Mouse (Mus musculus) CH12.LX (cell line): ENCODE measurements around the gene Rcan1. TPM values are rescaled to one million over a fixed set of nuclear protein-coding genes. Genes with fewer than 3 reads are reported as not detected.
A peak's percentile ranks its signal among the peaks of the same experiment; 100 is the strongest.

Experiments used
- DNase-seq: peaks from one replicate; pipeline ENCODE4 v3.0.0-alpha.2; 2013; ENCODE audit errors: extremely low read depth
- H3K27ac ChIP-seq: 2 replicates; pipeline ENCODE4 v1.5.1; 2012; ENCODE audit warnings: low read depth, mild to moderate bottlenecking, control low read depth, moderate library complexity; ENCODE audit not compliant: insufficient read depth
- H3K27me3 ChIP-seq: replicated peaks from 2 replicates; pipeline ENCODE3; 2012; ENCODE audit warnings: inconsistent platforms
- H3K36me3 ChIP-seq, 2 experiments: replicated peaks in 1 of 2; 2 replicates each; pipeline versions ENCODE3 to v1.6.1; 2012; ENCODE audit warnings: inconsistent platforms in 1 of 2, low read length in 1 of 2, mild to moderate bottlenecking in 1 of 2, mixed read lengths in 1 of 2, moderate library complexity in 1 of 2; ENCODE audit not compliant: control insufficient read depth in 1 of 2, insufficient read depth in 1 of 2
- H3K4me1 ChIP-seq, 2 experiments: 2 replicates each; pipeline ENCODE4 v1.6.1; 2012; ENCODE audit warnings: inconsistent platforms in 1 of 2, moderate library complexity in 1 of 2; ENCODE audit not compliant: insufficient read depth in 2 of 2, control insufficient read depth in 1 of 2
- H3K4me2 ChIP-seq: 2 replicates; pipeline ENCODE4 v1.6.1; 2012; ENCODE audit warnings: low read depth, mild to moderate bottlenecking, control low read depth; ENCODE audit not compliant: poor library complexity, insufficient read depth, severe bottlenecking
- H3K4me3 ChIP-seq, 3 experiments: fragments of 150-350 bp in 1 of 3; sonication (generic) in 1 of 3; replicated peaks in 1 of 3; 2 replicates each; pipeline versions ENCODE3 to v1.5.1; 2011 to 2012; ENCODE audit warnings: low read depth in 2 of 3, low read length in 2 of 3, mild to moderate bottlenecking in 2 of 3, moderate library complexity in 2 of 3, control low read depth in 1 of 3, improper control_type of control experiment in 1 of 3, inconsistent platforms in 1 of 3, mixed read lengths in 1 of 3; ENCODE audit not compliant: poor library complexity in 1 of 3
- H3K79me2 ChIP-seq: replicated peaks from 2 replicates; pipeline ENCODE4 v1.6.1; 2012; ENCODE audit warnings: mild to moderate bottlenecking, moderate library complexity; ENCODE audit not compliant: control insufficient read depth, poor library complexity, insufficient read depth, severe bottlenecking; ENCODE audit errors: extremely low read depth
- H3K9ac ChIP-seq: 2 replicates; pipeline ENCODE4 v1.6.1; 2012; ENCODE audit warnings: low read depth, mild to moderate bottlenecking, control low read depth, moderate library complexity; ENCODE audit not compliant: insufficient read depth
- H3K9me3 ChIP-seq: replicated peaks from 2 replicates; pipeline ENCODE3; 2012; ENCODE audit warnings: low read length, inconsistent platforms, mixed read lengths
- CHD1 ChIP-seq: IDR thresholded peaks from 2 replicates; pipeline ENCODE4 v1.6.1; 2012; ENCODE audit warnings: low read depth, low read length, improper control_type of control experiment, inconsistent platforms
- CTCF ChIP-seq, 2 experiments: IDR thresholded peaks in 1 of 2; conservative IDR thresholded peaks in 1 of 2; 2 replicates each; pipeline ENCODE4 v1.5.1; 2011 to 2012; ENCODE audit warnings: low read depth in 2 of 2, low read length in 2 of 2, improper control_type of control experiment in 1 of 2, inconsistent platforms in 1 of 2, mild to moderate bottlenecking in 1 of 2, moderate library complexity in 1 of 2
- E2F4 ChIP-seq: IDR thresholded peaks from 2 replicates; pipeline ENCODE4 v1.6.1; 2011; ENCODE audit warnings: low read depth, low read length, improper control_type of control experiment; ENCODE audit not compliant: insufficient replicate concordance
- ELF1 ChIP-seq: IDR thresholded peaks from 2 replicates; pipeline ENCODE4 v1.6.1; 2014; ENCODE audit warnings: low read depth, mild to moderate bottlenecking, inconsistent platforms, low read length, improper control_type of control experiment
- ETS1 ChIP-seq: conservative IDR thresholded peaks from 2 replicates; pipeline ENCODE4 v1.6.1; 2012; ENCODE audit warnings: low read depth, mild to moderate bottlenecking, inconsistent platforms, low read length, improper control_type of control experiment, moderate library complexity
- HCFC1 ChIP-seq: IDR thresholded peaks from 2 replicates; pipeline ENCODE4 v1.6.1; 2012; ENCODE audit warnings: low read depth, mild to moderate bottlenecking, inconsistent platforms, low read length, improper control_type of control experiment
- JUN ChIP-seq: IDR thresholded peaks from 2 replicates; pipeline ENCODE4 v1.6.1; 2011; ENCODE audit warnings: low read depth, mild to moderate bottlenecking, low read length, improper control_type of control experiment, moderate library complexity; ENCODE audit not compliant: insufficient read depth
- KAT2A ChIP-seq: IDR thresholded peaks from 2 replicates; pipeline ENCODE4 v1.6.1; 2012; ENCODE audit warnings: low read length, improper control_type of control experiment, inconsistent platforms; ENCODE audit not compliant: insufficient replicate concordance
- MAFK ChIP-seq: IDR thresholded peaks from 2 replicates; pipeline ENCODE4 v1.6.1; 2011; ENCODE audit warnings: low read length, improper control_type of control experiment; ENCODE audit not compliant: insufficient replicate concordance
- MAZ ChIP-seq: IDR thresholded peaks from 2 replicates; pipeline ENCODE4 v1.6.1; 2012; ENCODE audit warnings: low read depth, mild to moderate bottlenecking, inconsistent platforms, low read length, improper control_type of control experiment, moderate library complexity
- MEF2A ChIP-seq: IDR thresholded peaks from 2 replicates; pipeline ENCODE4 v1.6.1; 2014; ENCODE audit warnings: low read depth, mild to moderate bottlenecking, inconsistent platforms, low read length, improper control_type of control experiment, borderline replicate concordance
- MXI1 ChIP-seq: IDR thresholded peaks from 2 replicates; pipeline ENCODE4 v1.6.1; 2011; ENCODE audit warnings: mild to moderate bottlenecking, low read depth, low read length, improper control_type of control experiment
- MYC ChIP-seq: IDR thresholded peaks from 2 replicates; pipeline ENCODE4 v1.6.1; 2011; ENCODE audit warnings: low read depth, mild to moderate bottlenecking, improper control_type of control experiment, low read length
- NELFE ChIP-seq: IDR thresholded peaks from 2 replicates; pipeline ENCODE4 v1.6.1; 2011; ENCODE audit warnings: low read depth, low read length, improper control_type of control experiment
- POLR2A ChIP-seq: IDR thresholded peaks from 2 replicates; pipeline ENCODE4 v1.6.1; 2011; ENCODE audit warnings: low read depth, mild to moderate bottlenecking, improper control_type of control experiment, low read length
- POLR2AphosphoS2 ChIP-seq: IDR thresholded peaks from 2 replicates; pipeline ENCODE4 v1.6.1; 2011; ENCODE audit warnings: low read depth, low read length, improper control_type of control experiment
- RAD21 ChIP-seq: IDR thresholded peaks from 2 replicates; pipeline ENCODE4 v1.6.1; 2011; ENCODE audit warnings: low read depth, mild to moderate bottlenecking, low read length, improper control_type of control experiment, moderate library complexity
- RCOR1 ChIP-seq: conservative IDR thresholded peaks from 2 replicates; pipeline ENCODE4 v1.6.1; 2012; ENCODE audit warnings: low read depth, mild to moderate bottlenecking, inconsistent platforms, low read length, improper control_type of control experiment
- SIN3A ChIP-seq: IDR thresholded peaks from 2 replicates; pipeline ENCODE4 v1.6.1; 2012; ENCODE audit warnings: low read length, improper control_type of control experiment, inconsistent platforms
- SMC3 ChIP-seq: IDR thresholded peaks from 2 replicates; pipeline ENCODE4 v1.6.1; 2011; ENCODE audit warnings: low read depth, low read length, improper control_type of control experiment
- TCF12 ChIP-seq: IDR thresholded peaks from 2 replicates; pipeline ENCODE4 v1.6.1; 2014; ENCODE audit warnings: low read depth, mild to moderate bottlenecking, inconsistent platforms, low read length, improper control_type of control experiment
- USF2 ChIP-seq: conservative IDR thresholded peaks from 2 replicates; pipeline ENCODE4 v1.6.1; 2011; ENCODE audit warnings: low read depth, low read length, improper control_type of control experiment
- ZKSCAN1 ChIP-seq: IDR thresholded peaks from 2 replicates; pipeline ENCODE4 v1.6.1; 2012; ENCODE audit warnings: low read depth, inconsistent platforms, low read length, improper control_type of control experiment, borderline replicate concordance
- ZNF384 ChIP-seq: IDR thresholded peaks from 2 replicates; pipeline ENCODE4 v1.6.1; 2012; ENCODE audit warnings: low read depth, low read length, improper control_type of control experiment, inconsistent platforms
- dilution Hi-C: fragments of 300-500 bp; cut with MboI; formaldehyde crosslinking; loops from 2 replicates; pipeline ENCODE4 v1.14.3; 2020; ENCODE audit warnings: low sequenced_read_pairs; ENCODE audit not compliant: extremely low pct_unique_long_range_greater_than_20kb, extremely low pct_ligation_motif_present
- in situ Hi-C: fragments of 300-500 bp; cut with MboI; formaldehyde crosslinking; loops from 3 replicates; pipeline ENCODE4 v1.14.3; 2019; ENCODE audit warnings: low sequenced_read_pairs, low pct_ligation_motif_present, low pct_unique_long_range_greater_than_20kb, mixed read lengths
- polyA plus RNA-seq: library from polyadenylated mRNA; unstranded; fragments of >175 nt; gene quantifications from 2 replicates; pipeline ENCODE4 v1.2.1, GENCODE M21; 2012; ENCODE audit warnings: low read depth; ENCODE audit not compliant: insufficient read length
- total RNA-seq, 2 experiments: library from RNA; depleted of rRNA; stranded (reverse); fragments of 300-350 nt in 1 of 2; fragments of >200 nt in 1 of 2; gene quantifications; 2 replicates each; pipeline ENCODE4 v1.2.3; 2012 to 2014

Gene Rcan1
- total and polyA plus RNA-seq, 3 experiments = 10.0 to 15.3 (median 12.4) TPM

DNA sequence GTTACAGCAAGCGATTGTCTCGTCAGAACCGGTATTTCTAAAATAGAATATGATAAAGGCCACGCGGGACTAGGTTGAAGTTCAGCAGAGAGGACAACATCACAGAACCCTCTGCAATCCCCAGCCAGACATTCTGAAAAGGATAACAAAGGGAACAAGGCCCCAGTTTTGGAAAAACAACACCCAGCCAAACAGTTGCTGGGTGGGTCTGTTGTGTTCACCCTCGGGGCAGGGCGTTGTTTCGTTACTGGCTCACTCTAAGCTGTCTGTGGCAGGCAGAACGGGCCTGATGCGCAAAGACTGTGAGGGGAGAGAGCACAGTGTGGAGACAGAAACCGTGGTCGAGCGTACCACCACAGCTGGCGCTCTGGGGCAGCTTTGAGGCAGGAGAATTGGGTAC, 2.2 kb downstream of the Rcan1 start:
- no peak overlapping the region for H3K4me3 ChIP-seq
- dilution Hi-C loops = no loop called here
- H3K36me3 ChIP-seq = peaks cover 0 to 3% of the 10 kb centered on the region in 2 experiments
- TF ChIP-seq NELFE (no peak), MXI1 (no peak), RCOR1 (no peak), MYC (no peak), USF2 (no peak), MAZ (no peak), SMC3 (no peak), TCF12 (no peak), MEF2A (no peak), ZNF384 (no peak), MAFK (no peak), E2F4 (no peak), POLR2AphosphoS2 (no peak), KAT2A (no peak), JUN (no peak), CTCF (conservative IDR thresholded peaks at IDR 0.05 in 1 of 2, IDR thresholded peaks at IDR 0.05 in 1 of 2; ENCODE audit: low read depth in 2 of 2, low read length in 2 of 2) (no peak), ETS1 (no peak), HCFC1 (no peak), RAD21 (no peak), SIN3A (no peak)
- TF ChIP-seq, all 38 proteins: peak for 0
- H3K79me2 ChIP-seq = no peaks in the 10 kb centered on the region
- no peak overlapping the region for H3K4me2 ChIP-seq
- no peaks in the 10 kb centered on the region for H3K9me3 ChIP-seq
- no peaks in the 10 kb centered on the region for H3K27me3 ChIP-seq
- H3K27ac ChIP-seq = no peak overlapping the region
- in situ Hi-C loops = no loop called here
- H3K4me1 ChIP-seq = peaks cover 3 to 27% of the 10 kb centered on the region in 2 experiments; a peak in 3 of 4 replicates
- no peak for DNase-seq
- H3K9ac ChIP-seq = no peak overlapping the region

GRCm38 (mm10) chr16:92467041-92467440, 3.6 kb downstream of the Rcan1 start:
- dilution Hi-C loops = no loop called here
- peaks cover 3 to 20% of the 10 kb centered on the region in 2 experiments; a peak in 3 of 4 replicates for H3K4me1 ChIP-seq
- no peaks in the 10 kb centered on the region for H3K27me3 ChIP-seq
- TF ChIP-seq POLR2A (no peak), SIN3A (no peak), CTCF (conservative IDR thresholded peaks at IDR 0.05 in 1 of 2, IDR thresholded peaks at IDR 0.05 in 1 of 2; ENCODE audit: low read depth in 2 of 2, low read length in 2 of 2) (peak in 1 of 2 experiments; percentile 36; a peak in 2 of 4 replicates), CHD1 (no peak), ELF1 (no peak), ZKSCAN1 (no peak)
- peaks cover 0 to 10% of the 10 kb centered on the region in 2 experiments for H3K36me3 ChIP-seq
- no peak overlapping the region for H3K27ac ChIP-seq
- in situ Hi-C loops = no loop called here
- no peaks in the 10 kb centered on the region for H3K79me2 ChIP-seq
- no peak overlapping the region for H3K4me2 ChIP-seq
- H3K9ac ChIP-seq = no peak overlapping the region
- no peak overlapping the region for H3K4me3 ChIP-seq
- no peaks in the 10 kb centered on the region for H3K9me3 ChIP-seq
- DNase-seq = no peak
